Mouse (Mus musculus) testis, adult 2 months (tissue): Measurements from ENCODE around the gene Chst8.
A peak's percentile ranks its signal among the peaks of the same experiment; 100 is the strongest.

ENCODE experiments used
- CTCF ChIP-seq: fragments of 200-500 bp; IDR thresholded peaks from 2 replicates; pipeline ENCODE4 v1.5.1; 2012; ENCODE audit warnings: low read depth, mild to moderate bottlenecking, inconsistent platforms, low read length, moderate library complexity; ENCODE audit not compliant: control insufficient read depth, insufficient read depth, insufficient replicate concordance
- POLR2A ChIP-seq: fragments of 200-500 bp; IDR thresholded peaks from 2 replicates; pipeline ENCODE4 v1.6.1; 2012; ENCODE audit warnings: low read depth, mild to moderate bottlenecking, inconsistent platforms, low read length, moderate library complexity; ENCODE audit not compliant: control insufficient read depth

GRCm38 (mm10) chr7:34749753-34750152 lies 62.8 kb downstream of the Chst8 start:
- TF ChIP-seq CTCF = peak; percentile 67; the same call in 1 of the 2 replicates
- TF ChIP-seq POLR2A = no peak
